Mouse (Mus musculus) liver, adult (tissue): ENCODE results near the gene Tgfbr2.

ENCODE experiments used
- GATA4 ChIP-seq: IDR thresholded peaks from 2 replicates; pipeline ENCODE4 v1.6.1; 2014; ENCODE audit warnings: mild to moderate bottlenecking, low read length; ENCODE audit not compliant: insufficient replicate concordance

Gene Tgfbr2

GRCm38 (mm10) chr9:116087880-116088279, 87.3 kb downstream of the Tgfbr2 start:
- TF ChIP-seq GATA4, result no peak

- no peak for TF ChIP-seq GATA4
Observed at GRCm38 (mm10) chr9:116087263-116087662, 87.9 kb downstream of the Tgfbr2 start.

GRCm38 (mm10) chr9:116085999-116086398, 89.2 kb downstream of the Tgfbr2 start:
- TF ChIP-seq GATA4, result no peak

DNA sequence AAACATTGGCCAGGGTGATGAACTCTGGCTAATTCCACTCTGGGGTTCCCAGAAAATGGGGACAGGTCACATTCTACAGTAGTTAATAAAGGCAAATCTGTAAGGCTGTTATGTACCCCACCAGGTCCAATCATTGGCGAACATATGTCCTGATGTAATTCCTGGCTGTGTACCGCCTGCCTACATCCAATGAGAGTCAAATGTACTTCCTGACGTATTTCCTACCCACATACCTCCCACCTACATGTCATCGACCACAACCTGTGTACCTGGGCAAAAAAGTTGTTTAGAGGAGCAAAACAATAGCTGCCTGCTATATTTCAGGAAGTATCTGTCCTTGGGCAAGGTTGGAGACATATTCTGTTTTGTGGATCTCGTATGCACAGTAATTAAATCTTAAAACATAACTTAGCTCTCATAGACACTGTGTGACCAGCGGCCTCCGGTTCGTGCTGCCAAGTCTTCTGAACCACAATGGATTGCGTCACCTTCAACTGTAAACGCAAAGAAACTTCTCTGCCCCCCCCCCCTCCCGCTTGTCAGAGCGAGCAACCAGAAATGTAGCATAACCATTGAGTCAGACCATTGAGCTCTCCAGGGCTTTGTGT, 90.7 kb downstream of the Tgfbr2 start:
- no peak for TF ChIP-seq GATA4

DNA sequence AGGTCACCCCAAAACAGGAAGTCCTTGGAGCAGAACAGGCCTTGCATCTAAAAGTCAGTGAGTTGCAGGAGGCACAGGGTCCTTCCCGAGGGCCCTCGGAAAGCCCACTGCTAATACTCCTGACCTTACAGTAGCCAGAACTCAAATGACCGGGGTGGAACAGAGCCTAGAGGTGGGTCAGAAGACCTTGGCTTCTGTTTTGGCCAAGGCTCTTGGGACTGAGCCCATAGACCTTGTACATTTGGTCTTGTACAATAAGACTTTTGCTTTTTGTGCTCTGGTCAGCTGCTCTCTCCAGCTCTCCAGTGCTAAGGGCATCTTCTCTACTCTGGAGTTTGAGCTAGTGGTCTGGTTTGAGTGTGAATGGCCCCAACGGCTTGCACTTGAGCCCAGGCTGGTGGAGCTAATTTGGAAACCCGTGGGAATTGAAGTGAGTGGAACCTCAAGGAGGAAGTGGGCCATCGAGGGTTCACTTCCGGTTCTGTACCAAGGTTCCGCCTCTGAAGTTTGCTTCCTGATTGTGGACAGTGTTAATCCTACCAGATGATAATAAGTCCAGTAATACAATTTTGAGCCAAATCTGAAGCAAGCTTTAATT, 91.3 kb downstream of the Tgfbr2 start:
- no peak for TF ChIP-seq GATA4

GRCm38 (mm10) chr9:116083300-116083699, 91.9 kb downstream of the Tgfbr2 start:
- no peak for TF ChIP-seq GATA4

DNA sequence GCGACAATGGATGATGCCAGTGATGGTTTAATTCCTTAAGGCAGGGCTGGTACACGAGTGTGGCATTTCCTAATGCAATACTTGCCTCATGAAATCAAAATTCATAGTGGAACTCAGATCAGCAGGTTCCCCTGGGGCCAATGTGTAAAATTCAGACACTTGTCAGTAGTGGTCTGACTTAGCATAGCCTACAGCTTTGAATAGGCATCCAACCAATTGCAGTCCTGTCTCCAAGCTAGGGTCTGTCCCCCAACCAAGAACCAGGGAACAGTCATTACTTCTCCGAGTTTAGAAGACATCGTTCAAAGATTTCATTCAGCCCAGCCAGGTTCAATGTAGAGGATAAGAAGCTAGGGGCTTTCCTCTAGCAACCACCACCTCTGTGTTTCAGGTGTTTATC, 93.4 kb downstream of the Tgfbr2 start:
- no peak for TF ChIP-seq GATA4

DNA sequence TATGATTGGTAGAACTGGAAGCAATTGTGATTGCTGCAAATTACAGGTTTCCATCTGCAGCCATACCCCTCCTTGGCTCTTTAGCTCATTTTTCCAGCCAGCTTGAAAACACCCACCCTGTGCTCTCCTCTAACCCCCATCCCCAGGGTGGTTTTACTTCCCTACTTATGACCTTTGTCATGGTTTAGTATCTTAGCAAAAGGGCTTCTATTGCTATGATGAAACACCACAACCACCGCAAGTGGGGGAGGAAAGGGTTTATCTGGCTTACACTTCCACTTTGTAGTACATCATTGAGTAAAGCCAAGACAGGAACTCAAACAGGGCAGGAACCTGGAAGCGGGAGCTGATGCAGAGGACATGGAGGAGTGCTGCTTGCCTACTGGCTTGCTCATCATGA, 97.7 kb downstream of the Tgfbr2 start:
- no peak for TF ChIP-seq GATA4

DNA sequence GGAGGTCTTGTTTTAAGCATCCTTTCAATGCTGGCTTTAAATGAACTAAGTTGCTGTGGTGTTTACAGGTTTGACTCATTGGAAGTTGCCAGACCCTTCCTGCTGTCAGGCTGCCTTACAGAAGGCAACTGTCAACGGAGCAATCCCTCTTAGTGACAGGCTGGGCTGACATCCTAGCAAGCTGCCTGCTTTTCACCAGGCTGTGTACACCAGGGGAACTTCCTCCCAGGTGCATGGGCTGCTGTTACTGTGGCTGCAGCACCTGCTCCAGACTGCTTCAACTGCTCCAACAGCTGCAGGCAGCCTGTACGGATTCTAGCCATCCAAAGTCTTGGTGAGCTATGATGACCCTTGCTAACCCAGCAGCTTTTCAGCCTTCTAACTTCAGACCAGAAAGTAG, 98.2 kb downstream of the Tgfbr2 start:
- TF ChIP-seq GATA4, result no peak

DNA sequence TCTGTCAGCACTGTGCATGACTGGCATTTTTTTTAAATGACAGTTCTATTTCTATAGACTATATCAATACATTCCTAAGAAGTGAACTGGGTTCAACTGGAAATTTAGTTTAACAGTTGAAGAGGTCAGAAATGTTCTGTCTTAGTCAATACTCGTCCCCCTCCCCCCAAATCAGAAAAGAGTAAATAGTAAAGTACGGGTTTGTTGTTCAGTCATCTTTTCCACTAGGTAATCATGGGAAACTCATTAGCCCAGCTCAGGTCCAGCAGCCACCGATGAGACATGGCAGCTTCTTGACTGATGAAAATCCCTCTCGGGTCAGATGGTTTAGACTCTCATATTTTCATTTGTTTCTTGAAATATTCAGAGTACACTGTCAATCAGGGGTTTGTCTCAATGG, 99.0 kb downstream of the Tgfbr2 start:
- TF ChIP-seq GATA4, result no peak

GRCm38 (mm10) chr9:116064774-116065173, 110.4 kb downstream of the Tgfbr2 start:
- TF ChIP-seq GATA4, result no peak

DNA sequence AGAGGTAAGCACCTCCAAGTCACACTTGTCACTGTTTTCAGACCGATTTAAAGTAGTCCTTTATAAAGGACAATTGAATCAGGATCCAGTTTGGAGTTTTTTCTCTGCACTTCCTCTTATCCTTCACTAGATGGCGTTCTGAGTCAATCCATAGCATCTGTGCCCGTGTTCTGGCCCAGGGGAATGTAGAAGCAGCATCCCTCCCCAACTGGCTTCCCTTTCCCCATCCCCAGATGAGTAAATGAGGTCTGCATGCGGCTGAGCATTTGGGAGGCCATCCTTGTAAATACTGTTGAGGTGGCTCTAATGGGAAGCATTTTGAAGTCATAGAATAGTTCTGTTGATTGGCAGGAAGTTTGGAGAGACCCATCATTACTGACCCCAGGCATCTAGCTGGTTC, 114.5 kb downstream of the Tgfbr2 start:
- no peak for TF ChIP-seq GATA4

GRCm38 (mm10) chr9:116059156-116059555, 116.0 kb downstream of the Tgfbr2 start:
- no peak for TF ChIP-seq GATA4

- TF ChIP-seq GATA4, result no peak
Observed at GRCm38 (mm10) chr9:116058475-116058874, 116.7 kb downstream of the Tgfbr2 start.

DNA sequence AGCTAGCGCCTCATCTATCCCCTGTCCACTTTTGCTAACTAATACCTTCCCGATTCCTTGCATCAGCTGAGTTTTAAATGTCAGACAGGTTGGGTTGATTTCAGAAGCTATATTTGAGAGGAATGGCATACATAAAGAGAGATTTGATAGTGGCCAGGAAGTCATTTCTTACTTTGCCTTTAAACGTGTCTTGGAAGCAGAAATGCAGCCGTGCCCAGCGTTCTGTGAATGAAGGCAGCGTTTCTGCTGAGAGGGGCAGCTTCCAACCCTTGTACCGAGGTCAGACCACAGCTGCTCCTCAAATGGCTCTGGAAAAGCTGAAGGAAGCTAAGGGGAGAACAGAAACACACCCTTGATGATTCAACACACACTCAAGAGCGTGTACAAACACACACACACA, 121.2 kb downstream of the Tgfbr2 start:
- TF ChIP-seq GATA4, result no peak

- TF ChIP-seq GATA4, result no peak
Observed at GRCm38 (mm10) chr9:116049985-116050384, 125.2 kb downstream of the Tgfbr2 start.

GRCm38 (mm10) chr9:116041787-116042186, 133.4 kb downstream of the Tgfbr2 start:
- no peak for TF ChIP-seq GATA4

DNA sequence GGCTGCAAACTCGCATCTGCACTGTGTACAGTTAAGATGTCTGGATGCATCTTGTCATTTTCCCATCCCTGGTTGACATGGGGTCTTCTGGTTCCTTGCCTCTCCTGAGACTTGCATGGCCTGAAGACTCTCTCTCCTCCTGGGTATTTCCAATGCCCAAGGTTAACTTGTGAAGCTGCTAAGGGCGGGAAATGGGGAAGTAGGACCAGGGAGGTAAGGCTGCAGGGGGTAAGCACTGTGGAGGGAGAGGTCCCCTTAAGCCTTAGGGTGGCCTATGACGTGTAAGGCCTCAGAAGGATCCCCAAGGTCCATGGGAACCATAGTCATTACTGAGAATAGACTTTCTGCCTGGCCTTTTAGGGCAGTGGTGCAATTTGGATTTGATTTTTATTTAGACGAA, 133.8 kb downstream of the Tgfbr2 start:
- no peak for TF ChIP-seq GATA4

GRCm38 (mm10) chr9:116039981-116040380, 135.2 kb downstream of the Tgfbr2 start:
- no peak for TF ChIP-seq GATA4
